Mouse (Mus musculus) heart, embryonic 10.5 days (tissue): ENCODE data around the gene Vasp. TPM values are rescaled to one million over a fixed set of nuclear protein-coding genes. Genes with fewer than 3 reads are reported as not detected.

Source experiments
- DNase-seq: peaks from one replicate; pipeline ENCODE4 v3.0.0-alpha.2; 2017; ENCODE audit warnings: low spot score
- H3K27ac ChIP-seq: fragments of 300-500 bp; sonication (generic); 2 replicates; pipeline ENCODE4 v1.5.1; 2016; ENCODE audit warnings: mild to moderate bottlenecking
- H3K27me3 ChIP-seq: fragments of 300-500 bp; sonication (generic); 2 replicates; pipeline ENCODE4 v1.6.1; 2016; ENCODE audit warnings: mild to moderate bottlenecking; ENCODE audit not compliant: poor library complexity, insufficient read depth, severe bottlenecking
- H3K36me3 ChIP-seq: fragments of 300-500 bp; sonication (generic); 2 replicates; pipeline ENCODE4 v1.6.1; 2016; ENCODE audit warnings: mild to moderate bottlenecking, moderate library complexity
- H3K4me1 ChIP-seq: fragments of 300-500 bp; sonication (generic); 2 replicates; pipeline ENCODE4 v1.6.1; 2016; ENCODE audit warnings: mild to moderate bottlenecking
- H3K4me3 ChIP-seq: fragments of 300-500 bp; sonication (generic); 2 replicates; pipeline ENCODE4 v1.5.1; 2016; ENCODE audit warnings: mild to moderate bottlenecking, moderate library complexity
- H3K9me3 ChIP-seq: fragments of 300-500 bp; sonication (generic); 2 replicates; pipeline ENCODE4 v1.6.1; 2016; ENCODE audit warnings: mild to moderate bottlenecking, moderate library complexity
- WGBS: fragments of 180-500 bp; shearing (Covaris S2); methylation state at CpG from one replicate; pipeline ENCODE4 v1.1.7; 2016; 5-methylcytosine and 5-hydroxymethylcytosine counted together
- polyA plus RNA-seq: library from polyadenylated mRNA; unstranded; fragments of >200 nt; fragmentation: Nextera tagmentation; extraction: Ambion mirVana; gene quantifications from 2 replicates; pipeline ENCODE4 v1.2.1, GENCODE M21; 2016

Vasp gene
- polyA plus RNA-seq, 1 experiment from 2014 or later = 99.0 TPM

DNA sequence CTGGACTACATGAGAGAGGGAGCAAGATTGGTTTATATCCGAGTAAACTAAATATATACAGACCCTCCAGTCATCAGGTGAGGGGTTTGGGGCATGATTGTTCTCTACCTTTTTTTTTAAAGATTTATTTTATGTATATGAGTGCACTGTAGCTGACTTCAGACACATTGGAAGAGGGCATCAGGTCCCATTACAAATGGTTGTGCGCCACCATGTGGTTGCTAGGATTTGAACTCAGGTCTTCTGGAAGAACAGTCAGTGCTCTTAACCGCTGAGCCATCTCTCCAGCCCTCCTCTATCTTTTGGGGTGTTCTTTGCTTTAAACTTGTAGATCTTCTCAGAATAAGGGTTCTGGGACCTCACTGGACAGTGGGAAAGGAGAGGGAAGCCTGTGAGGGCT is 51.6 kb downstream of the Vasp start:
- H3K4me3 ChIP-seq = no peak overlapping the region
- H3K27ac ChIP-seq = no peak overlapping the region
- no peaks in the 10 kb centered on the region for H3K27me3 ChIP-seq
- no peak for DNase-seq
- H3K9me3 ChIP-seq = no peaks in the 10 kb centered on the region
- H3K36me3 ChIP-seq = peaks cover 10% of the 10 kb centered on the region; the same call in 1 of the 2 replicates
- 62% methylated on average over 3 of the region's 3 CpGs for WGBS
- H3K4me1 ChIP-seq = peaks cover 13% of the 10 kb centered on the region; the same call in 1 of the 2 replicates

DNA sequence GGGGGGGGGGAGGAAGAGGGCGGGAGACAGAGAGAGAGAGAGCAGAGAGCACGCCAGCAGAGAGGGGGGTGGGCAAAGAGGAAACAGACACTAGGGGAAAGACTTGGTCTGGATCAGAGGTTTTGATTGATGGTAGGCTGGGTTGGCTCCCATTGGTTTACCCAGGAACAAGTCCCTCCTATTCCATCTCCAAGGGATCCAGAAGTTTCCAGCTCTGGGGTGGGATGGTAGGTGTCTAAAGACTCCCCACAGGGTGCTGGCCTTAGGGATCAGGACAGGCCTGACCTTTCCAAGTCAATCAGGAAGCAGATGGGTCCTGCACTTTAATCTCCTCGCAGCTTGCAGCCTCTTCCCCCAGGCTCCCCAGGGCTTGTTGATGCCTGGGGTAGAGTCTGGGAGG is 53.7 kb downstream of the Vasp start:
- 6% methylated on average over 2 of the region's 3 CpGs for WGBS
- Histone ChIP-seq H3K36me3 (peaks cover 5% of the 10 kb centered on the region; the same call in 1 of the 2 replicates), H3K4me1 (peaks cover 17% of the 10 kb centered on the region), H3K27me3 (peaks cover 11% of the 10 kb centered on the region), H3K4me3 (no peak overlapping the region), H3K27ac (no peak overlapping the region), H3K9me3 (no peaks in the 10 kb centered on the region)
- DNase-seq = no peak

DNA sequence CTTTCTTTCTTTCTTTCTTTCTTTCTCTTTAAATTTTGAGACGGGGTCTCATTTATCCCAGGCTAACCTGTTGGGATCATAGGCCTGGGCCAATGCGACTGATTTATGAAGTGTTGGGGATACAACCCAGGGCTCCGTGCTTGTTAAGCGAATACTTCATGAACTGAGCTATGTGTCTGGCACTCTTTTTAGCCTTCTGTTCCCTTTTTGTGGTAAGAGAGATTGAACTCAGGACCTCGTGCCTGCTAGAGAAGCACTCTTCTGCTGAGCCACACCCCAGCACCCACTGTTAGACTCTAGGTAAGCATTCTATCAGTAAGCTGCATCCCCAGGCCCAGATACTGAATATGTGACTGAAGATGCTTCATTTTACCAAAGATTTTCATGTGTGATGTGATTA is 54.1 kb downstream of the Vasp start:
- peaks cover 19% of the 10 kb centered on the region for H3K4me1 ChIP-seq
- DNase-seq = no peak
- 55% methylated on average over 5 of the region's 5 CpGs for WGBS
- H3K36me3 ChIP-seq = peaks cover 5% of the 10 kb centered on the region; the same call in 1 of the 2 replicates
- no peak overlapping the region for H3K4me3 ChIP-seq
- peaks cover 16% of the 10 kb centered on the region for H3K27me3 ChIP-seq
- no peaks in the 10 kb centered on the region for H3K9me3 ChIP-seq
- H3K27ac ChIP-seq = no peak overlapping the region

DNA sequence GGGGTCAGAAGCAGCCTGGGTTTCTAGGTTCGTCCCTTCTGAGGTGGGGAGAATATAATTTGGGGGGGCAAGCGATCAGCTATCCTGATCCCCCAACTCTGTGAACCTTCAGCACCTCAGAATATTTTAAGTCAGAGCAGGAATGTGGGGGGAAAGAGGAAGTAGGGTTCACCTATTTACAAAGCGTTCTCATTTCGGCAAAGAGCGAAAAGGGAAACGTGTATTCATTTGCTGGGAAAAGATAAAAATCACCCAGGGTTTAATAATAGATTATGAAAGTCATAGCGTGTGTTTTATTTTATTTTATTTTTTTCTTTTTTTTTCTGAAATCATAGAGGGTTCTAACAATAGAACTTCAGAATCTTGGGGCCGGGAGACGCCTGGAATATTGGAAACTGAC is 56.7 kb downstream of the Vasp start:
- H3K27me3 ChIP-seq = peaks cover 18% of the 10 kb centered on the region
- H3K9me3 ChIP-seq = no peaks in the 10 kb centered on the region
- no peak overlapping the region for H3K4me3 ChIP-seq
- peaks cover 27% of the 10 kb centered on the region for H3K4me1 ChIP-seq
- DNase-seq = no peak
- no peak overlapping the region for H3K27ac ChIP-seq
- WGBS = 70% methylated on average over 9 of the region's 9 CpGs
- H3K36me3 ChIP-seq = no peaks in the 10 kb centered on the region

DNA sequence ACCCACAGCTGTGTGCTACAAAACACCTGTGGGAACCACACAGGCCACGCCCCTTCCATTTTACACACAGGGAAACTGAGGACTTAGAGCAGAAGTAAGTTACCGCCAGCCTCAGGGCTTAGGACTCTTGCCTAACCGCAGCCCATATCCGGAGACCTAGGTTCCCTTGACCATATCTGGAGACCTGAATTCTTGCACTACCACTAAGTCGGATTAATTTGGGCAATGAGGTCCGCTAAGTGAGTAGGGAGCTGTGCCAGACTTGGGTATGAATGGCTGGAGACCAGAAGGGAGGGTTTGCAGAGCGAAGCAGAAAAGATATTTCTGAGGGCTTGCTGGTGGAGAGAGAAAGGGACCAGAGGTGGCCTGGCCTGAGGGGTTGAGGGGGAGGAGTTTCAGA is 57.2 kb downstream of the Vasp start:
- DNase-seq = no peak
- Histone ChIP-seq H3K4me3 (no peak overlapping the region), H3K9me3 (no peaks in the 10 kb centered on the region), H3K27me3 (peaks cover 18% of the 10 kb centered on the region), H3K27ac (no peak overlapping the region), H3K36me3 (no peaks in the 10 kb centered on the region), H3K4me1 (peaks cover 27% of the 10 kb centered on the region)
- 69% methylated on average over 7 of the region's 7 CpGs for WGBS

DNA sequence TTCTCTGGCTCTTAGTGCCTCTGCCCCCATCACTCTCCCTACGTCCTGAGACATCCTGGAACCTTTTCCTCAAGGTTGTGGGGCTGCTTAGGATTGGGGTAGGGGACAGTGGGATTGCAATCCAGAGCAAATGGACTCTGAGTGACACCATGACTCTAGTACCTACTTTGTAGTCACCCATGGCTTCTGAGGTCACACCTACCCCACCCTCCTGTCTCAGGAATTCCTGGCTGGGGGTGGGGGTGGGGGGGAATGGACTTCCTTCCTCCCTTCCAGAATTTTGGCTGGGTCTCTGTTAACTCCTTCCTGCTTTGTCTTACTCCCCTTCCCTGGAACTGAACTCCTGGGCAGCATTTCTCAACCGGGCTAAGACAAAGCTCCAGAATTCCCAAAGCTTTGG is 58.2 kb downstream of the Vasp start:
- no peaks in the 10 kb centered on the region for H3K9me3 ChIP-seq
- H3K4me3 ChIP-seq = no peak overlapping the region; the same call in 1 of the 2 replicates
- peaks cover 26% of the 10 kb centered on the region for H3K4me1 ChIP-seq
- DNase-seq = no peak
- H3K27ac ChIP-seq = no peak overlapping the region
- H3K36me3 ChIP-seq = no peaks in the 10 kb centered on the region
- H3K27me3 ChIP-seq = peaks cover 18% of the 10 kb centered on the region
- 50% methylated on average over 2 of the region's 2 CpGs for WGBS

DNA sequence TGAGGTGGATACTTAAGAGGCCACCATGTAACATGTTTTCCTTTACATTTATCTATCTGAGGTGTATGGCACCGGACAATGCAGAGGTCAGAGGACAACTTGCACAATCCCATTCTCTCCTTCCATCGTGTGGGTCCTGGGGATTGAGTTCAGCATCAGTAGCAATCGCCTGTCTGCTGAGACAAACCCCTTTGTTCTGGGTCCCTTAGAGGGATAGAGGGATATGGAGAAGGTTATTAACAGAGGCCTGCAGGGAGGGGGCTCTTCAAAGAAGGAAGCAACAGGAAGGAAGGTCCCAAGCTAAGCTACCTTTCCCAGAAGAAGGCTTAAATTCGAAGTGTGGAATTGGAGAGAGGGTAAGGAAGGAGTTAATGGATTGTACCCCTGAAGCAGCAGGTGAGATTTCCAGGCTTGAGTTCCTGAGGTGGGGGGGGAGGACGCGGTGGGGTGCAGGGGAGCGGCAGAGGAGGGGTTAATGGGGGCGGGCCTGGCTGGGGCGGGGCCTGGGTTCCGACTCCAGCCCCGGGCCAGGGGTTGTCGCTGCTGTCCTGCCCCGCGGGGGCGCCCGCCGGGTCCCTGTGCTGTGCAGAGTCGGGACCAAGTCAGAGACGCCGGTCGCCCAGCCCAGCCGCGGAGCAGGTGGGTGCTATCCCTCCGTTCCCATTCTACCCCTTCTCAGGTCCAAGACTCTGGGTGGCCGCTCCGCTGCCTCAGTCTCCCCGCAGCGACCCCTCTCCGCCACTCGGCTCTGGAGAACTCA is 59.4 kb downstream of the Vasp start, which contains the start of gene Gpr4:
Gene Gpr4, plus strand, starts transcription at position 543 of the 760 bp plus-strand sequence.
- no peaks in the 10 kb centered on the region for H3K36me3 ChIP-seq
- H3K27me3 ChIP-seq = peaks cover 18% of the 10 kb centered on the region
- DNase-seq = no peak
- no peaks in the 10 kb centered on the region for H3K9me3 ChIP-seq
- peak within 1 kb of the TSS; percentile 47; the same call in 1 of the 2 replicates for H3K27ac ChIP-seq
- H3K4me1 ChIP-seq = peaks cover 18% of the 10 kb centered on the region
- 2% methylated on average over 29 of the region's 30 CpGs for WGBS
- peak within 1 kb of the TSS; percentile 66 for H3K4me3 ChIP-seq

DNA sequence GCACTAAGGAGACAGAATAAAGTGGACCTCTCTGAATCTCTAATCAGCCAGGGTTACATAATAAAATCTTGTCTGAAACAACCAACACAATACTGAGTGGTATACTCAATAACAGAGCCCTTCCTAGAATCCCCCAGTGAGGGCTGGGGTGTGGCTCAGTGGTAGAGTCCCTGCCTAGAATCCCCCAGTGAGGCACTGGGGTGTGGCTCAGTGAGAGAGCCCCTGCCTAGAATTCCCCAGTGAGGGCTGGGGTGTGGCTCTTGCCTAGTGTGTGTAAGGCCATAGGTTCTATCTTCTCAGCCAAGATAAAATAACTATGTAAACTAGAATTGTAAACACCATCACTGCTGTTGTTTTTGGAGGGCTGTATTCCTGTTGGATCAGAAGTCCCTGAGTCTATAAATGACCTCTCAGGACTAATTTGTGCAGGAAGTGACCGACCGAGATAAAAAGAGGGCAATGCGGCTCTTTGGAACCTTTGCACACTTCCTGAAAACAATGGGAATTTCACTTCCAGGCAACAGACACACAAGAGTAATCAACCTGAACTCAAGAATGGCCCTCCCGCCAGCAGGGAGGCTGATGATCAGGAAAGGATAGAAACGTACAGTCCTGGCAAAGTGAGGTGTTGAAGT is 60.5 kb downstream of the Vasp start:
- no peak overlapping the region for H3K4me3 ChIP-seq
- no peak overlapping the region for H3K27ac ChIP-seq
- H3K9me3 ChIP-seq = no peaks in the 10 kb centered on the region
- H3K36me3 ChIP-seq = peaks cover under 1% of the 10 kb centered on the region
- peaks cover 14% of the 10 kb centered on the region for H3K4me1 ChIP-seq
- H3K27me3 ChIP-seq = peaks cover 18% of the 10 kb centered on the region
- WGBS = 61% methylated on average over 5 of the region's 5 CpGs
- no peak for DNase-seq

DNA sequence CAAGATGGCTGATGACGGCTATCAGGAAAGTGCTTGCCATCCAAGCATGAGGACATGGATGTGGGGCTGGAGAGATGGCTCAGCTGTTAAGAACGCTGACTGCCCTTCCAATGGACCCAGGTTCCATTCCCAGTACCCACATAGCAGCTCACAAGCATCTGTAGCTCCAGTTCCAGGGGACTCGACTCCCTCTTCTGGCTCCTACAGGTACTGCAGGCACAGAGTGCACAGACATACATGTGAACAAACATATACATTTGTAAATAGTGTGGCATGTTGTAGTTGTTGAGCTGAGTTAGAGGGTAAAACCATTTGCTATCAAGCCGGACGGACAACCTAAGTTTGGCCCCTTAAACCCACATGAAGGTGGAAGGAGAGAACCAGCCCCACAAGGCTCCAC is 61.6 kb downstream of the Vasp start:
- Histone ChIP-seq H3K9me3 (no peaks in the 10 kb centered on the region), H3K27ac (no peak overlapping the region), H3K4me3 (no peak overlapping the region), H3K36me3 (peaks cover 12% of the 10 kb centered on the region), H3K27me3 (peaks cover 18% of the 10 kb centered on the region), H3K4me1 (peaks cover 14% of the 10 kb centered on the region)
- 84% methylated on average over 5 of the region's 5 CpGs for WGBS
- no peak for DNase-seq

DNA sequence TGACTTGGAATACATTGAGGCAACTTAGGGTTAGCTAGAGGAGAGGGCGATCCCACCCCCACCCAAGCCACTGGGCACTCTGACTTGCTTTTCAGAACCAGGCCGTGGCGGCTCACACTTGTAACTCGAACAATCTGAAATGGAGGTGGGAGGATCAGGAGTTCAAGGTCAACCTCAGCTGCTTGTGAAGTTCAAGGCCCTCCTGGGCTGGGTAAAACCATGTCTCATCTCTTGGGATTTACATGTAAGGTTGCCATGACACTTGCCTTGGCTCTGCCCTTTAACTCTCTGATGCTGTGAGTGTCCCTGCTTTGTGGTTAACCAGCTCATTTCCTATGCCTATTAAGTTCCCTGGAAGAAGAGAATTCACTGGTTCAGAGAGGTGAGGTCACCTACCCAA is 62.1 kb downstream of the Vasp start:
- H3K4me1 ChIP-seq = peaks cover 14% of the 10 kb centered on the region
- peaks cover 18% of the 10 kb centered on the region for H3K27me3 ChIP-seq
- no peak for DNase-seq
- no peak overlapping the region for H3K4me3 ChIP-seq
- WGBS = 80% methylated on average over 4 of the region's 4 CpGs
- peaks cover 17% of the 10 kb centered on the region for H3K36me3 ChIP-seq
- H3K27ac ChIP-seq = no peak overlapping the region
- H3K9me3 ChIP-seq = no peaks in the 10 kb centered on the region

DNA sequence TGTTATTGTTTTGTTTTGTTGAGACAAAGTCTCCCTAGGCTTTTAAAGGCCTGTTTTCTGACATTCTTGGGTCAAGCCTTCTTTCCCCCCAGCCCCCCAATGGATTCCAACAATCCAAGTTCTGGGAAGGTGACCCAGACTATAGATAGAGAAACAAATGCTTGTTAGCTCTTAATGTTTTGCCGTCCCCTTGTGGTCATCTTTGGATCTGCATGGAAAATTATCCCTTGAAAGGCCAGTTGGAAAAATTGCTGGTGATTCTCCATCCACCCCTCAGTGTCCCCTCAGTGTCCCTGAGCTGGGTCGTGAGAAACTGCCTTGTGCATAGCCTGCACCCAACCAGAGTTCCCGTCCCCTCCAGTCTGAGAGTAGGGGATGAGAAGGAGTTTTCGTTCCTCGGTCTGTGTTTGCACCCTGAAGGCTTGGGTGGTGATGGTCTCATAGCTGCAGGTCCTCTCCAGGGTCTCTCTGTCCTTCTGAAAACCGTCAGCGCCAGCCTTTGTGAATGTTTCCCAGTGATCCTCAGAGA is 62.6 kb downstream of the Vasp start:
- H3K36me3 ChIP-seq = peaks cover 22% of the 10 kb centered on the region
- peaks cover 17% of the 10 kb centered on the region for H3K27me3 ChIP-seq
- no peak overlapping the region for H3K4me3 ChIP-seq
- no peaks in the 10 kb centered on the region for H3K9me3 ChIP-seq
- DNase-seq = no peak
- 46% methylated on average over 7 of the region's 7 CpGs for WGBS
- no peak overlapping the region for H3K27ac ChIP-seq
- H3K4me1 ChIP-seq = peaks cover 14% of the 10 kb centered on the region

DNA sequence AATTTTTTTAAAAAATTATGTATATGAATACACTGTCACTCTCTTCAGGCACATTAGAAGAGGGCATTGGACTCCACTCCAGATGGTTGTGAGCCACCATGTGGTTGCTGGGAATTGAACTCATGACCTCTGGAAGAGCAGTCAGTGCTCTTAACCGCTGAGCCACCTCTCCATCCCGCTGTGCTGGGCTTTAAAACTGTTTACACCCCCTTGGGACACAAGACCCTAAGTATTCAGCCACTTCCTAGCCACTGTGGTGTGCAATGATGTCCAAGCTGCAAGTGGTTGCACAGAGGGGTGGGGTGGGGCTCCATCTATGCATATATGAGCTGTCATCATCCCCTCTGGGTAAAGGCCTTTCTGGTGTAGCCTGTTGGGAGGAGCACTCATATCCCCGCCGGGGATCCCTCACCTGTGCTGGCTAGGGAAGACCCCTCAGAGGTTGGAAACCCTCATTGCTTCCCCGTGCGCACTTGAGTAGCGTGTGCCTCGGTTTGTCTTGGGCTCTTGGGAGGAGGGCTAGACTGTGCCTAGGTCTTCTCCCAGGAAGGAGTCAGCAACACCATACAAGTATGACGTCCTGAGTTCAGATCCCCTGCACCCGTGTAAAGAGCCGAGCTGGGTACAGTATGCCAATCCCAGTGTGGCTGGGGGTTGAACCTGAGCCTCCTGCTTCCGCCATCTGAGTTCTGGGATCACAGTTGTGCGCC is 63.3 kb downstream of the Vasp start:
- H3K9me3 ChIP-seq = no peaks in the 10 kb centered on the region

More for the DNA sequence above, 63.3 kb downstream of the Vasp start:
- no peak overlapping the region for H3K4me3 ChIP-seq
- H3K36me3 ChIP-seq = peaks cover 27% of the 10 kb centered on the region
- H3K27ac ChIP-seq = no peak overlapping the region
- H3K4me1 ChIP-seq = peaks cover 13% of the 10 kb centered on the region
- no peak for DNase-seq
- peaks cover 11% of the 10 kb centered on the region for H3K27me3 ChIP-seq
- 76% methylated on average over 13 of the region's 13 CpGs for WGBS
